Mouse (Mus musculus): ENCODE measurements around the gene Gm38431. TPM values are rescaled to one million over a fixed set of nuclear protein-coding genes. Genes with fewer than 3 reads are reported as not detected.

Gm38431 gene
- total RNA-seq, 2 experiments from 2014 or later: 7.5 to 61.0 TPM

GRCm38 (mm10) chr9:21107607-21108237, 15.9 kb upstream of the Gm38431 start:
- ATAC-seq (replicated peaks; ENCODE audit: poor library complexity, severe bottlenecking): no peak

- ATAC-seq (replicated peaks; ENCODE audit: poor library complexity, severe bottlenecking): no peak
Measured at GRCm38 (mm10) chr9:21105760-21106564, 14.2 kb upstream of the Gm38431 start.

- no peak for ATAC-seq (replicated peaks; ENCODE audit: poor library complexity, severe bottlenecking)
Measured at GRCm38 (mm10) chr9:21104814-21105213, 13.0 kb upstream of the Gm38431 start.

GRCm38 (mm10) chr9:21102076-21102475, 10.3 kb upstream of the Gm38431 start:
- ATAC-seq (replicated peaks; ENCODE audit: poor library complexity, severe bottlenecking): no peak

- peak; percentile 77 for ATAC-seq (replicated peaks; ENCODE audit: poor library complexity, severe bottlenecking)
Measured at GRCm38 (mm10) chr9:21100447-21101161, 8.8 kb upstream of the Gm38431 start.

- no peak for ATAC-seq (replicated peaks; ENCODE audit: poor library complexity, severe bottlenecking)
Measured at GRCm38 (mm10) chr9:21097793-21098192, 6.0 kb upstream of the Gm38431 start.

- no peak for ATAC-seq (replicated peaks; ENCODE audit: poor library complexity, severe bottlenecking)
Measured at GRCm38 (mm10) chr9:21095958-21096357, 4.2 kb upstream of the Gm38431 start.

GRCm38 (mm10) chr9:21093423-21093822, 1.6 kb upstream of the Gm38431 start:
- ATAC-seq (replicated peaks; ENCODE audit: poor library complexity, severe bottlenecking): no peak

GRCm38 (mm10) chr9:21090972-21091706, 658 bp downstream of the Gm38431 start:
- 0 out of 2 replicates have a peak, but pooled peaks have one; percentile 6 for ATAC-seq (replicated peaks; ENCODE audit: poor library complexity, severe bottlenecking)

GRCm38 (mm10) chr9:21090537-21090936, 1.3 kb downstream of the Gm38431 start:
- ATAC-seq (replicated peaks; ENCODE audit: poor library complexity, severe bottlenecking): no peak

- ATAC-seq (replicated peaks; ENCODE audit: poor library complexity, severe bottlenecking): no peak
Measured at GRCm38 (mm10) chr9:21083324-21083723, 8.5 kb downstream of the Gm38431 start.

- no peak for ATAC-seq (replicated peaks; ENCODE audit: poor library complexity, severe bottlenecking)
Measured at GRCm38 (mm10) chr9:21081127-21081526, 10.7 kb downstream of the Gm38431 start.

- no peak for ATAC-seq (replicated peaks; ENCODE audit: poor library complexity, severe bottlenecking)
Measured at GRCm38 (mm10) chr9:21075625-21076024, 16.2 kb downstream of the Gm38431 start.

- ATAC-seq (replicated peaks; ENCODE audit: poor library complexity, severe bottlenecking): no peak
Measured at GRCm38 (mm10) chr9:21074173-21074572, 17.6 kb downstream of the Gm38431 start.

GRCm38 (mm10) chr9:21073044-21073840, 18.6 kb downstream of the Gm38431 start, which contains the start of the genes Gm49373 and Fdx1l:
TSS of gene Gm49373 (minus strand) at chr9:21073096.
TSS of gene Fdx1l (minus strand) at chr9:21073614.
- ATAC-seq (replicated peaks; ENCODE audit: poor library complexity, severe bottlenecking): peak; percentile 91

- ATAC-seq (replicated peaks; ENCODE audit: poor library complexity, severe bottlenecking): no peak
Measured at GRCm38 (mm10) chr9:21072641-21073040, 19.2 kb downstream of the Gm38431 start.

GRCm38 (mm10) chr9:21067006-21067684, 24.7 kb downstream of the Gm38431 start, which contains the start of gene Zglp1:
TSS of gene Zglp1 (minus strand) at chr9:21067093.
- ATAC-seq (replicated peaks; ENCODE audit: poor library complexity, severe bottlenecking): no peak; the same call in 1 of the 2 replicates

GRCm38 (mm10) chr9:21062928-21063327, 28.9 kb downstream of the Gm38431 start:
- no peak for ATAC-seq (replicated peaks; ENCODE audit: poor library complexity, severe bottlenecking)

- ATAC-seq (replicated peaks; ENCODE audit: poor library complexity, severe bottlenecking): no peak
Measured at GRCm38 (mm10) chr9:21051578-21051977, 40.2 kb downstream of the Gm38431 start.

Data from granulocyte monocyte progenitor cell, adult 5-6 weeks (primary cell).